Mouse (Mus musculus) megakaryocyte-erythroid progenitor cell, adult 5-6 weeks (primary cell): ENCODE results near the gene Dph3. TPM values are rescaled to one million over a fixed set of nuclear protein-coding genes. Genes with fewer than 3 reads are reported as not detected.
"Not testable (repeated sequence)": the region's sequence is repeated elsewhere in the genome, so short reads cannot be mapped to it uniquely, and the experiment has no call there.

Experiments used
- ATAC-seq: replicated peaks from 2 replicates; pipeline ENCODE4 v1.8.0; 2016; ENCODE audit warnings: mild to moderate bottlenecking, inconsistent platforms; ENCODE audit not compliant: severe bottlenecking, poor library complexity, low FRiP score, low TSS enrichment
- total RNA-seq, 2 experiments: library from RNA; stranded (forward) in 1 of 2; stranded (reverse) in 1 of 2; fragments of 200-1000, 215-1000 nt in 1 of 2; fragments of >200 nt in 1 of 2; fragmentation: Nextera tagmentation in 1 of 2; gene quantifications; 2 replicates each; pipeline ENCODE4 v1.2.3; 2014 to 2017

The Dph3 gene
- total RNA-seq (2014; fragmentation: Nextera tagmentation) (97.5 and 115 TPM in 2 replicates), total RNA-seq (2017) (55.5 and 76.5 TPM in 2 replicates)

- peak; percentile 93 for ATAC-seq
Measured at GRCm38 (mm10) chr14:32085486-32086201, at the start of gene Dph3. TSS of gene Dph3 (minus strand) at chr14:32085729.

DNA sequence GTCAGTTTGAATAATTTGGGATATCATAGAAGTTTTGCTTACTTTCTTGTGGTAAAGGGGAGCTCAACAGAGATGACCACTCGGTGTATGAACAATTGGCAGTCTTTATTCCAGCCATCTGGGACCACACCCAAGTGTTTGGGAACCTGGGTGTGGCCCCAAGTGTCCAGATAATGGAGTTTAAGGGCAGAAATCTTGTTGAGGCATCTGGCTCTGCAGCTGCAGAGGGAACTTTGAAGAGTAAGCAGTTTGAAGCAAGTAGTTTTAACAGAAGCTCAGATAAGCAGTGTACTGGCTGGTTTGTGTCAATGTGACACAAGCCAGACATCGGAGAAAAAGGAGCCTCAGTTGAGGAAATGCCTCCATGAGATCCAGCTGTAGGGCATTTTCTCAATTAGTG lies 48.8 kb upstream of the Dph3 start:
- ATAC-seq = peak; percentile 55

GRCm38 (mm10) chr14:32131836-32132235 lies 46.3 kb upstream of the Dph3 start:
- peak; percentile 82 for ATAC-seq

- ATAC-seq = no peak
Measured at GRCm38 (mm10) chr14:32128409-32128808, 42.9 kb upstream of the Dph3 start.

GRCm38 (mm10) chr14:32125256-32125655 lies 39.7 kb upstream of the Dph3 start:
- not testable (repeated sequence) for ATAC-seq

DNA sequence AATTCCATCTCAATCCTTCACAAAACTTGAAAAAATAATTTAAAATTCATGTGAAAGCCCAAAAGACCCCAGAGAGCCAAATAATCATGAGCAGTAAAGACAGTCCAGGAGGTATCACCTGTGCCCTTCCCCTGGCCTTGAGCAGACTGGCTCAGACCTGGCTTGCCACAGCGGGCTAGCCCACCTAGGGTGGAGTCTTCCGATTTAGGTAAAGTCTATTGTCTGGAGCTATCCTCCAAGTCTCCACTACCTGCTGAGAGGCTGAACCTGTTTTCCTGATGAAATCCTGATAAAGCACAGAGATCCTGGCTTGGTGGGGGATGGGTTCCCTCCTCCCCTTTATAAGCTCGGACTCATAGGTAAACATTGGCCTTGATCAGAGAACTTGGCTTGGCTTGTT lies 38.7 kb upstream of the Dph3 start:
- no peak for ATAC-seq

DNA sequence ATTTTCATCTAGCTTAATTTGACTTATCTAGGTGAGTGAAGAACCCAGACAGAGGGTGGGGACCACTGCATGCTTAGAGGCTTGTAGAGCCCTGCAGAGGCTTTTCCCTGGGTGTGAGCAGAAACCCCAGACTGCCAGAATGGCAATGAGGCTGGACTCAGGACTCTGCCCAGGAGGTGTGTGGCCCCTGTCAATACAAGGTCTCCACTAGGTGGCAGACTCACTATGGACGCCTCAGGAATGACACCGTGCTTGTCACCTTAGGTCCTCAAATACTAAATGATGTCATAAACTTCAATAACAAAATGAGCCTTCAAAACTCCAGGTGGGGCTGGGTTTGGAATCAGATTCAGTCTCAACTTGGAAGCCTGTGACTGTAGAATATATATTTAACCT lies 36.4 kb upstream of the Dph3 start:
- peak; percentile 81 for ATAC-seq

DNA sequence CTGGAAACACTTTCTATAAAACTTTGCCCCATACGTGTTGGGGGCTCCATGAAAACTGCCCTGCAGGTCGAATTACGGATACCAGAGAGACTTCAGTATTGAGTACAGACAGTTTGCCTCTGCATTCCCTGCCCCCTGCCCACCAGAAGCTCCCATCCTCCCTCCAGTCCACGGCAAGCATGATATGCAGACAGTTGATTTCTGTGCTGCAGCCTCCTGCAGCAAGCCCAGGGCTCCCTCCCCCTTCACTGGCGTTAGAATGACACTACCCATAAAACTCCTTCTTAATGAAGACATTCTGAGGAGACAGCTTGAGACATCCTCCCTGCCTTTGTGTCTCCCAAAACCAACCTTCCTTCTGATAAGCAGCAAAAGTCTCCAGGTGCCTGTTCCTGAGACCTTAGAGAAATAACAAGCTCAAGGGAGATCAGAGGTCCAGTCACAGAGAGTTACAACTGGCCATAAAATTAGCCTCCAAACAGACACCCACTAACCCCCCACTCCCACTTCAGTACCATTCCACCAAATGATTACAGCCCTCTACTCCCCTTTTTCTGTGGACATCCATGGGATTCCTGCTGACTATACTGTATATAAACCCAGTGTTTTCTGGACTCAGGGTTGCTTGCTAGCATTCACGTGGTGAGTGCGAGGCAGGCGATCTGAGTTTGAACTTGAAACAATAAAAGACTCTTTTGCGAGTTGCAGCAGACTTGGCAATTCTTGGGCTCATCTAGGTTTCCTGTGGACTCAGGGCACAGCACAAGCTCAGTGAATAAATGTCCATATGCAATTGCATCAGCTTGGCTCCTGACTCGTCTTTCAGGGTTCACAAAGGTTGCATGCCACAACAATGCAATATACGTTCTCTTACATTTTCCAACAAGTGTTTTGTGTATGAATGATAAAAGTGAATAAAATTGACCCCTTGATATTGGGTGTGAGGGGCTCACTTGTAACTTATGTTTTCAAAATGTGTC lies 35.7 kb upstream of the Dph3 start:
- no peak for ATAC-seq

DNA sequence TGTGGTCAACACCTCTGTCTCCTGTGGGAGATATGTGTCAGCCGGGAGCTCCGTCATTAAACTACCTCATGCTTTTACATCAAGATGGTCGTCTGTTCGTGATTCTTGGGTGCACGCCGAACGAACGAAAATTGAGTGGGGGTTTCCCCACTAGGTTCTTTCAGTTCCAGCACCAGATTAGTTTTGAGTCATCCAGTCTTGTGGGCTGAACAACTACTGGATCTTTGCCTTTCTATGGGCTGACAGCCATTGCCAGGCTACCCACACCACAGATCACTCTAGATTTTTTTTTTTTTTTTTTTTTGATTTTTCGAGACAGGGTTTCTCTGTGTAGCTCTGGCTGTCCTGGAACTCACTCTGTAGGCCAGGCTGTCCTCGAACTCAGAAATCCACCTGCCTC lies 26.6 kb upstream of the Dph3 start:
- ATAC-seq = not testable (repeated sequence)

GRCm38 (mm10) chr14:32106911-32107310 lies 21.4 kb upstream of the Dph3 start:
- no peak for ATAC-seq

DNA sequence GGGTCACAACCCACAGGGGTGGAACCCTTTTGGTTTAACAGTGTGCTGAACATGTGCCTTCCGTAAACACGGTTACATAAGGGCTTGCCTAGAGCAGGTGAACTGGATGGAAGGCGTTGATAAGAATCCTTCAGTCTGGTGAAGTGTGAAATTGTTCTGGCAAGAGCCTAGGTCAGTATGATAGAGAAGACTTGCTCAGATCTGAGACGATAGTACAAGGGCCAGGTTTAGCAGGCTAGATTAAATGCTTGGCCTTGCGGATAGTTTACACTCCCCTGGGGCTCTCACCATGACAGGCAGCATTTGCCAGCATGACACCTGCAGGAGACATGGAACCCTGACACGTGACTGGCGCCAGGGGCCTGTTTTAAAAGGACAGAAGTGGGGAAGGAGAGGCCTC lies 20.1 kb upstream of the Dph3 start:
- no peak for ATAC-seq

- no peak for ATAC-seq
Measured at GRCm38 (mm10) chr14:32103556-32103955, 18.0 kb upstream of the Dph3 start.

DNA sequence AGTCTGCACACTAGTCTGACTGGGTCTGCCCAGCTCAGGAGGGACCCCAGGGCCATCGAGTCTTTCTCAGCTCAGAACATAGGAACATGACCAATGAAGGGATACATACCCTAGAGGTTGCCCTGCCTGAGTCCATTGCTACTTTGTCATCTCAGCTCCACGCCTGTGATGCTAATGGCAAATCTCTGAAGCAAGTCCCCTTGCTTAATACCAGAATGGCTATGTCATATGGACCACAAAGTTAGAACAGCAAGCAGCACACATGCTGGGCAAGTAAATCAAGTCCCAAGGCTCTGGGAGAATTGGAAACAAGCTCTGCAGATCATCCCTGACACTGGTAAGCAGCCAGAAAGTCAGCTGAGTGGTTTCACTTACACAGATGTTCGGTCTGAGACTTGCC lies 13.4 kb upstream of the Dph3 start:
- no peak for ATAC-seq

- ATAC-seq = no peak
Measured at GRCm38 (mm10) chr14:32097691-32098090, 12.2 kb upstream of the Dph3 start.

- no peak for ATAC-seq
Measured at GRCm38 (mm10) chr14:32096740-32097139, 11.2 kb upstream of the Dph3 start.

DNA sequence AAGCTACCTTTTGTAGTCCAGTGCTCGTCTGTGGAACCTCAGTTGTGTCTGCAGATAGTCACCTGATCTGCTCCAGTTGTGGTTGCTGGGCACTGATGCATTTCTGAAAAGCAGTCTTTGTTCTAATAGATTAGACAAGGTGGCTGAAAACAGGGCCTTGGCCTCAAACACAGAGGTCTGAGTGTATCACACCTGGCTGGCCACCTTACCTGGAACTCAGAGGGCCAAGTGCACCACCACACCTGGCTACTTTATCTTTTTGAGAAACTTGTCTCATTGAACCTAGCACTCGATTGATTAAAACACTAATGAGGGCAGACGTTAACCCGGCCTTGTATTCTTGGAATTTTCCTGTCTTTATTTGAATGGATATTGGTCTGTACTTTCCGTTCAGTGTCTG lies 10.1 kb upstream of the Dph3 start:
- ATAC-seq = no peak

DNA sequence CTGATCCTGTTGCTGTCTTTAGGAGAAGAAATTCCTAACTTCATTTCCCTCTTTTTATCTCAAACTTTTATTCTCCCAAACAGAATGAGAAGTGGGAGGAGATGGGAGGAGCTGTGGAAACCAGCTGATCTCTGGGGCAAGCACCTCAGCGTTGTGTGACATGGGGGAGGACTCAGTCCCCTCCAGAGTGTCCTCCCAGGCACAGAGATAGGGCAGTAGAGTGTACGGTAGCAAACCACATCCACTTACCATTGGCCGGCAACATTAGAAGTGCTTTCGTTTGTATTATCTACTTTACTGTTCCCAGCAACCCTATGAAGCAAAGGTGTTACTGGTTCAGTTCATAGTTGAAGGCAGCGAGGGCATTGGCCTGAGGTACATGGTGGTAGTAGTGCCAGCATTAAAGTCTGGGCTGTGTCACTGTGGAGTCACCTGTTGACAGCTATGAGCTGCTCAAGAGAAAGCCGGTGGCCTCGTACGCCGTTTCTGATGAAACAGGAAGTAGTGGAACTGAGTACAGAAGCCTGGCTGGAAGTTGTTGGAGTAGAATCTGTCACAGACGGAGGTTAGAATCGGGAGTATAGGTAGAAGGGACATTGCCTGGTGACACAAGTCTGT lies 8.1 kb upstream of the Dph3 start:
- peak; percentile 78 for ATAC-seq

DNA sequence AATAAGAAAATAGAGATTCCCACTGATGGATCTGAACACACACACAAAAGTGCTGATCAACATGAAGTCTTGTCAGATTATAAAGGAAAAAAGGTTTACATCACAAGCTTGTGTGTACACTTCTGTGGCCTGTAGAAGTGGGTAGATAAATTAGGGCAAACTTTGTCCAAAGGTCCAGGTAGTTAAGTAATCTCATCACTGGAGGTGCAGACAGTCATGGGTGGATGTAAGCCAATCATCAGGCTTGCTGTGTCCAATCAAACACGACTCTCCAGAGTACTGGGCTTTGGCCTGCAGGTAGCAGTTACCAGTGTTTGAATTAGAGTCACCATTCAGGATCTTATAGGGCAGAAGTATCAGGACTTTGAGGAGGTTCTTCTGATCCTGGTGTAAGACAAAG lies 7.5 kb upstream of the Dph3 start:
- no peak for ATAC-seq

GRCm38 (mm10) chr14:32091704-32092103 lies 6.2 kb upstream of the Dph3 start:
- ATAC-seq = no peak

DNA sequence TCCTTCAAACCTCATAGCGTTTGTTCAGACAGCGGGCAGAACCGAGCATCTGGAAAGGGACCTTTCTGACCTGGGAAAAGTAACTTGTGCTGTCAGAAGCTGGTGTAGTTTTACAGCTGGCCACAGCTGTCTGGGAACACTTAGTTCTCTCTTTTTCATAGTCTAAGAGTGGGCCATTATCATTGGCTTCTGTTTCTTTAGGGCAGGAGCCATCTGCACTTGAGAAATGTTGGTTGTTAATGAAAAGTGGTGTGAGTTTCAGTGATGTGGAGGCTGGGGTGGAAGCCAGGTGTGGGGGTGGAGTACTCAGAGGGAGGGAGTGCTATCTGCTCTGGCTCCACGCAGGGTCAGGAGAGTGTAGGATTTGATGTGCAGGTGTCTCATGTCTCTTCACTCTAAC lies 5.6 kb upstream of the Dph3 start:
- ATAC-seq = no peak
